Mouse (Mus musculus) megakaryocyte, embryonic 14.5 days (primary cell): Measurements from ENCODE around the gene Qrich1. TPM values are rescaled to one million over a fixed set of nuclear protein-coding genes. Genes with fewer than 3 reads are reported as not detected.
A peak's percentile ranks its signal among the peaks of the same experiment; 100 is the strongest.

Experiments used
- H3K27me3 ChIP-seq: replicated peaks from 2 replicates; pipeline ENCODE3; 2012; ENCODE audit warnings: inconsistent platforms
- H3K36me3 ChIP-seq: replicated peaks from 2 replicates; pipeline ENCODE3; 2012; ENCODE audit warnings: low read length, inconsistent platforms, mixed read lengths
- H3K4me1 ChIP-seq: 2 replicates; pipeline ENCODE4 v1.6.1; 2012; ENCODE audit warnings: inconsistent platforms
- H3K4me3 ChIP-seq: replicated peaks from 2 replicates; pipeline ENCODE3; 2012; ENCODE audit warnings: moderate library complexity, mild to moderate bottlenecking, inconsistent platforms
- H3K9me3 ChIP-seq: 2 replicates; pipeline ENCODE4 v1.6.1; 2012; ENCODE audit warnings: inconsistent platforms
- FLI1 ChIP-seq: IDR thresholded peaks from 2 replicates; pipeline ENCODE4 v1.6.1; 2012; ENCODE audit warnings: low read length, inconsistent platforms, mixed read lengths
- GATA1 ChIP-seq: IDR thresholded peaks from 3 replicates; pipeline ENCODE4 v1.6.1; 2012; ENCODE audit warnings: mixed read lengths, low read length, inconsistent platforms, borderline replicate concordance
- polyA plus RNA-seq: library from polyadenylated mRNA; stranded (reverse); fragments of >175 nt; gene quantifications from 2 replicates; pipeline ENCODE4 v1.2.3, GENCODE M21; 2012; ENCODE audit warnings: low replicate concordance; ENCODE audit not compliant: insufficient read depth

Qrich1 gene
- polyA plus RNA-seq, 1 experiment = 22.0 TPM

- no peaks in the 10 kb centered on the region for H3K9me3 ChIP-seq
- no peak overlapping the region for H3K4me3 ChIP-seq
- H3K27me3 ChIP-seq = peaks cover 76% of the 10 kb centered on the region
- H3K4me1 ChIP-seq = peaks cover 26% of the 10 kb centered on the region
- TF ChIP-seq FLI1 = no peak
- TF ChIP-seq GATA1 = no peak
- H3K36me3 ChIP-seq = no peaks in the 10 kb centered on the region
These were observed 33.4 kb upstream of the Qrich1 start for GRCm38 (mm10) chr9:108483051-108483790.

DNA sequence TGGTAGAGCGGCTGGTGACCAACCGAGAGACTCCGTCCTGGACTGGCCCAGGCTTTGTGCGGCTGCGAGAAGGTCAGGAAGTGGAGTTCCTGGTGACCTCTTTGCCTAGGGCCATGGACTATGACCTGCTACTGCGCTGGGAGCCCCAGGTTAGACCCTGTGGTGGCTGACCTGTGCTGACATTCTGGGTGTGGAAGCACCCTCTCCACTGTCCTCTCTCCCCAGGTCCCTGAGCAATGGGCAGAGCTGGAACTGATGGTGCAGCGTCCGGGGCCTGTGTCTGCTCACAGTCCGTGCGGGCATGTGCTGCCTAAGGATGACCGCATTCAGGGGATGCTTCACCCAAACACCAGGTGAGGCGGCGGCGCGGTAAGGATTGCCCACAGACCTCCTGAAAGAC is 32.6 kb upstream of the Qrich1 start:
- TF ChIP-seq GATA1 = no peak
- no peak for TF ChIP-seq FLI1
- peaks cover 70% of the 10 kb centered on the region for H3K27me3 ChIP-seq
- H3K4me1 ChIP-seq = peaks cover 21% of the 10 kb centered on the region
- H3K9me3 ChIP-seq = no peaks in the 10 kb centered on the region
- H3K36me3 ChIP-seq = no peaks in the 10 kb centered on the region
- no peak overlapping the region for H3K4me3 ChIP-seq

DNA sequence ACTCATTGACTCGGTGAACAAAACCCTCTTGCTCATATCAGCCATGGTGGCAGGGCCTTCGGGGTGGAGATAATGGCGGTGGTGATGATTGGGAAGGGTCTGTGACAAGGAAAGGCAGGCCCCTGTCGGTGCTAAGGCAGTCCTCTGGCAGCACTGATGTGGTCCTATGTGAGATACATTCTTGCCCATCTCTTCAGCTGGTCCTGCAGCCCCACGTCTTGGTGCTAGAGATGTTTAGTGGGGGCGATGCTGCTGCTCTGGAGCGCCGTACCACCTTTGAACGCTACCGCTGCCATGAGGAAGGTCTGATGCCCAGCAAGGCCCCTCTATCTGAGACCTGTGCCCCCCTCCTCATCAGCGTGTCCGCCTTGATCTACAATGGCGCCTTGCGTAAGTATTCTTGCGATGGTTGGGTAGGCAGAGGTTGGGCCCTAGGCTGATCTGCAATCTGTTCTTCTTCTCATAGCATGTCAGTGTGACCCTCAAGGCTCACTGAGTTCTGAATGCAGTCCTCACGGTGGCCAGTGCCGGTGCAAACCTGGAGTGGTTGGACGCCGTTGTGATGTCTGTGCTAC is 31.2 kb upstream of the Qrich1 start:
- Histone ChIP-seq H3K36me3 (no peaks in the 10 kb centered on the region), H3K9me3 (no peaks in the 10 kb centered on the region), H3K4me1 (peaks cover 21% of the 10 kb centered on the region), H3K4me3 (no peak overlapping the region), H3K27me3 (peaks cover 57% of the 10 kb centered on the region)
- no peak for TF ChIP-seq FLI1
- no peak for TF ChIP-seq GATA1

GRCm38 (mm10) chr9:108486973-108487530 is 29.6 kb upstream of the Qrich1 start:
- no peaks in the 10 kb centered on the region for H3K9me3 ChIP-seq
- H3K4me1 ChIP-seq = peaks cover 30% of the 10 kb centered on the region
- TF ChIP-seq GATA1 (no peak), FLI1 (no peak)
- no peak overlapping the region for H3K4me3 ChIP-seq
- peaks cover 42% of the 10 kb centered on the region for H3K27me3 ChIP-seq
- peaks cover 2% of the 10 kb centered on the region for H3K36me3 ChIP-seq

- Histone ChIP-seq H3K4me3 (no peak overlapping the region), H3K36me3 (peaks cover 16% of the 10 kb centered on the region), H3K27me3 (peaks cover 33% of the 10 kb centered on the region), H3K9me3 (no peaks in the 10 kb centered on the region), H3K4me1 (peaks cover 42% of the 10 kb centered on the region)
- no peak for TF ChIP-seq FLI1
- TF ChIP-seq GATA1 = no peak
These were observed 28.2 kb upstream of the Qrich1 start for GRCm38 (mm10) chr9:108488403-108488802.

DNA sequence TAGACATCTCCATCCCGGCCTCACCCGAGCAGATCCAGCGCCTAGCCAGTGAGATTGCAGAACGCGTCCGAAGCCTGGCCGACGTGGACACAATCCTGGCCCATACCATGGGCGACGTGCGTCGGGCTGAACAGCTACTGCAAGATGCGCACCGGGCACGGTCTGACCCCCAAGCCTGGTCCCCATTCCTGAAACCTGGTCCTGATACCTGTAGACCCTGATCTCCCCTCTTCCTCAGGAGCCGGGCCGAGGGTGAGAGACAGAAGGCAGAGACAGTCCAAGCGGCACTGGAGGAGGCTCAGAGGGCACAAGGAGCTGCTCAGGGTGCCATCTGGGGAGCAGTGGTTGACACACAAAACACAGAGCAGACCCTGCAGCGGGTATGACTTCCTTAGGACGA is 27.4 kb upstream of the Qrich1 start:
- peaks cover 26% of the 10 kb centered on the region for H3K27me3 ChIP-seq
- peaks cover 37% of the 10 kb centered on the region for H3K4me1 ChIP-seq
- no peak for TF ChIP-seq FLI1
- TF ChIP-seq GATA1 = no peak
- H3K9me3 ChIP-seq = no peaks in the 10 kb centered on the region
- H3K36me3 ChIP-seq = peaks cover 24% of the 10 kb centered on the region
- H3K4me3 ChIP-seq = peak overlapping the region; percentile 20

DNA sequence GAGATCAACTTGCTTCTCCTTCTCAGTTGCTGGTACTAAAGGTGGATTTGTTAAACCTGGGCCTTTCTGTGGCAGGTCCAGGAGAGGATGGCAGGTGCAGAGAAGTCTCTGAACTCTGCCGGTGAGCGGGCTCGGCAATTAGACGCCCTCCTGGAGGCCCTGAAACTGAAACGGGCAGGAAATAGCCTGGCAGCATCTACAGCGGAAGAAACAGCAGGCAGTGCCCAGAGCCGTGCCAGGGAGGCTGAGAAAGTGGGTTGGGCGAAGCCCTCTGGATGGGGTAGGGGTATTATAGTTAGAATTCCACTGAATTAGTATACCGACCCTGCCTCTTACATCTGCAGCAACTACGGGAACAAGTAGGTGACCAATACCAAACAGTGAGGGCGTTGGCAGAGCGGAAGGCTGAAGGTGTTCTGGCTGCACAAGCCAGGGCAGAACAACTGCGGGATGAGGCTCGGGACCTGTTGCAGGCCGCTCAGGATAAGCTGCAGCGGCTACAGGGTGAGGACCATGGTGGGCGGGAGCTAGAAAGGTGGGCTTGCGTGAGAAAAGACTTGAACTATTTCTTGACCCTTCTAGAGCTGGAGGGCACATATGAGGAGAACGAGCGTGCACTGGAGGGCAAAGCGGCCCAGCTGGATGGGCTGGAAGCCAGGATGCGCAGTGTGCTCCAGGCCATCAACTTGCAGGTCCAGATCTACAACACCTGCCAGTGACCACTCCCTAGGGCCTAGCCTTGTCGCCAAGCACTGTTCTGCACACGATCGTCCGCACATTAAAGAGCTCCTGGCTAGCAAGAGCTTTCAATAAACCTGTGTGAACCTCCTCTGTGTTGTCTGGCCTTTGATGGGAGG is 26.7 kb upstream of the Qrich1 start:
- peak overlapping the region; percentile 97 for H3K4me3 ChIP-seq
- H3K9me3 ChIP-seq = no peaks in the 10 kb centered on the region
- peaks cover 23% of the 10 kb centered on the region for H3K27me3 ChIP-seq
- TF ChIP-seq FLI1 = no peak
- peaks cover 35% of the 10 kb centered on the region for H3K4me1 ChIP-seq
- peaks cover 31% of the 10 kb centered on the region for H3K36me3 ChIP-seq

DNA sequence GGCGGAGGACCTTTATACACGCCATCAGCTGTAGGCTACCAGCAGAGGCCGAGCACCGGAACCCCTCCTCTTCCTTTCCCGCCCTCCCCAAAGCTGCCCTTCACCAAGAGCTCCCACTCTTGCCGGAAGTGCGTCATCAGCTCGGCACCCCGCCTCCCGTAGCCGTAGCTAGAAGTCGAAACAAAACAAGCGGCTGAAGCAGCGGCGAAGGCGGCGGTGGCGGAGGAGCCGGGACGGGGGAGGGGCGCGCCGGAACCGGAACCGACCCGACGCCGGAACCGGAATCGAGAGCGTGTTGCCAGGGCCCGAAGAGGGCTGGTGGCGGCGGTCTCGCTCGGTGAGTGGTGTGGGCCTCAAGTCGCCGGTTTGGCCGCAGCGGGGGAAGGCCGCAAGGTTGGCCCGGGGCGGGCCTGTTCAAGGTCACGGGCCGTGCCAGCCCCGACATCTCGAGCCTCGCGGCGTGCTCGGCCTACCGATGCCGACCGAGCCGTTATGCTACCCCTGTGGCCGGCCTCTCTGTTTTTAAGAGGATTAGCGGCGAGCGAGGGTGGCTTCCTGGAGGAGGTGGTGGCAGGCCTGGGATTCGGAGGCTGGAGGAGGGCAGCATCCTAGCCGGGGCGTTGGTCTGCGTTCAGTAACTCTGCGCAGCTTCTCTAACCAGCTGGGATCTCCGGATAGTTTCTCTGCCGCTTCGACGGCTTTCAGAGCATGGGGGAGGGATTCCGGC is 25.9 kb upstream of the Qrich1 start, which contains the start of gene Usp19:
Gene Usp19, plus strand, starts transcription at position 44 of the 727 bp plus-strand sequence.
- Histone ChIP-seq H3K27me3 (peaks cover 15% of the 10 kb centered on the region), H3K4me3 (peak within 1 kb of the TSS; percentile 97), H3K4me1 (peaks cover 35% of the 10 kb centered on the region), H3K36me3 (peaks cover 38% of the 10 kb centered on the region), H3K9me3 (no peaks in the 10 kb centered on the region)
- TF ChIP-seq FLI1 (peak; percentile 86; the same call in 1 of the 2 replicates), GATA1 (no peak)

- Histone ChIP-seq H3K4me3 (peak overlapping the region; percentile 97), H3K4me1 (peaks cover 35% of the 10 kb centered on the region), H3K36me3 (peaks cover 43% of the 10 kb centered on the region), H3K9me3 (no peaks in the 10 kb centered on the region), H3K27me3 (peaks cover 10% of the 10 kb centered on the region)
- TF ChIP-seq GATA1 (no peak), FLI1 (no peak)
These were observed 25.4 kb upstream of the Qrich1 start for GRCm38 (mm10) chr9:108491286-108491580.
